Mouse (Mus musculus): Measurements from ENCODE around the gene L3mbtl2. TPM values are rescaled to one million over a fixed set of nuclear protein-coding genes. Genes with fewer than 3 reads are reported as not detected.

The L3mbtl2 gene
- total and polyA plus RNA-seq, 2 experiments from 2014 or later: 28.5 to 30.9 TPM

DNA sequence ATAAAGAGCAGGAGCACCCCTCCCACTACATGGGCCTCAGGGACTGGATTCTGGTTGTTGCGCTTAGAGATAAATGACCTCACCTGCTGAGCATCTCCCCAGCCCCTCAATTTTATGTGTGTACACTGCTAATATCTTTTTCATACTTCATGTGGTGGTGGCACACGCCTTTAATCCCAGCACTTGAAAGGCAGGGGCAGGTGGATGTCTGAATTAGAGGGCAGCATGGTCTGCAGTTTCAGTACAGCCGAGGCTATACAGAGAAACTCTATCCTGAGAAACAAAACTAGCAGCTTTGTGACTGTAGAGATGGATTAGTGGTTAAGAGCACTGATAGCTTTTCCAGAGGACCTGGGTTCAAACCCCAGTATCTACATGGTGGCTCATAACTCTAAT is 39.4 kb downstream of the L3mbtl2 start:
- no peak overlapping the region for H3K27ac ChIP-seq (ENCODE audit: low read depth, low read length)
- no peak overlapping the region for H3K4me2 ChIP-seq (ENCODE audit: low read depth)
- ATAC-seq (no peak), DNase-seq (no peak)
- no peak overlapping the region for H3K9ac ChIP-seq
- H3K9me3 ChIP-seq (ENCODE audit: low read length): no peaks in the 10 kb centered on the region
- H3K4me3 ChIP-seq (ENCODE audit: low read depth, low read length): no peak overlapping the region
- H3K27me3 ChIP-seq (ENCODE audit: insufficient read depth, low read length): no peaks in the 10 kb centered on the region
- peaks cover 35% of the 10 kb centered on the region for H3K36me3 ChIP-seq (ENCODE audit: insufficient read depth)
- no peaks in the 10 kb centered on the region for H3K4me1 ChIP-seq (ENCODE audit: insufficient read depth)
- TF ChIP-seq CTCF (IDR thresholded peaks at IDR 0.05; ENCODE audit: low read depth): no peak
- 84% methylated on average over 3 of the region's 3 CpGs for WGBS

GRCm38 (mm10) chr15:81708991-81709390 is 45.3 kb downstream of the L3mbtl2 start:
- ATAC-seq: no peak
- H3K36me3 ChIP-seq (ENCODE audit: insufficient read depth): peaks cover 77% of the 10 kb centered on the region
- 87% methylated on average over 11 of the region's 11 CpGs for WGBS
- no peak overlapping the region for H3K27ac ChIP-seq (ENCODE audit: low read depth, low read length)
- H3K27me3 ChIP-seq (ENCODE audit: insufficient read depth, low read length): no peaks in the 10 kb centered on the region
- H3K4me1 ChIP-seq (ENCODE audit: insufficient read depth): no peaks in the 10 kb centered on the region
- H3K4me3 ChIP-seq (ENCODE audit: low read depth, low read length): no peak overlapping the region
- no peak for TF ChIP-seq CTCF (IDR thresholded peaks at IDR 0.05; ENCODE audit: low read depth)
- DNase-seq: no peak
- H3K4me2 ChIP-seq (ENCODE audit: low read depth): no peak overlapping the region
- H3K9me3 ChIP-seq (ENCODE audit: low read length): no peaks in the 10 kb centered on the region
- no peak overlapping the region for H3K9ac ChIP-seq

GRCm38 (mm10) chr15:81709686-81710085 is 46.0 kb downstream of the L3mbtl2 start:
- 89% methylated on average over 1 of the region's 1 CpGs for WGBS

GRCm38 (mm10) chr15:81710801-81711200 is 47.1 kb downstream of the L3mbtl2 start:
- TF ChIP-seq CTCF (IDR thresholded peaks at IDR 0.05; ENCODE audit: low read depth): no peak

More at GRCm38 (mm10) chr15:81709686-81710085, 46.0 kb downstream of the L3mbtl2 start:
- no peaks in the 10 kb centered on the region for H3K4me1 ChIP-seq (ENCODE audit: insufficient read depth)
- H3K4me2 ChIP-seq (ENCODE audit: low read depth): no peak overlapping the region
- no peak overlapping the region for H3K27ac ChIP-seq (ENCODE audit: low read depth, low read length)
- no peak for TF ChIP-seq CTCF (IDR thresholded peaks at IDR 0.05; ENCODE audit: low read depth)
- H3K4me3 ChIP-seq (ENCODE audit: low read depth, low read length): no peak overlapping the region
- peaks cover 70% of the 10 kb centered on the region for H3K36me3 ChIP-seq (ENCODE audit: insufficient read depth)
- no peak for DNase-seq
- H3K27me3 ChIP-seq (ENCODE audit: insufficient read depth, low read length): no peaks in the 10 kb centered on the region
- no peaks in the 10 kb centered on the region for H3K9me3 ChIP-seq (ENCODE audit: low read length)
- no peak for ATAC-seq
- H3K9ac ChIP-seq: no peak overlapping the region

GRCm38 (mm10) chr15:81713742-81714141 is 50.1 kb downstream of the L3mbtl2 start:
- H3K27me3 ChIP-seq (ENCODE audit: insufficient read depth, low read length): no peaks in the 10 kb centered on the region
- TF ChIP-seq CTCF (IDR thresholded peaks at IDR 0.05; ENCODE audit: low read depth): no peak
- no peak overlapping the region for H3K4me2 ChIP-seq (ENCODE audit: low read depth)
- ATAC-seq: no peak
- WGBS: 81% methylated on average over 6 of the region's 6 CpGs
- no peaks in the 10 kb centered on the region for H3K4me1 ChIP-seq (ENCODE audit: insufficient read depth)
- no peak overlapping the region for H3K4me3 ChIP-seq (ENCODE audit: low read depth, low read length)
- no peak overlapping the region for H3K9ac ChIP-seq
- no peak for DNase-seq
- H3K9me3 ChIP-seq (ENCODE audit: low read length): no peaks in the 10 kb centered on the region
- H3K36me3 ChIP-seq (ENCODE audit: insufficient read depth): peaks cover 78% of the 10 kb centered on the region
- no peak overlapping the region for H3K27ac ChIP-seq (ENCODE audit: low read depth, low read length)

More at GRCm38 (mm10) chr15:81710801-81711200, 47.1 kb downstream of the L3mbtl2 start:
- H3K4me2 ChIP-seq (ENCODE audit: low read depth): no peak overlapping the region
- no peak overlapping the region for H3K4me3 ChIP-seq (ENCODE audit: low read depth, low read length)
- DNase-seq (no peak), ATAC-seq (no peak)
- WGBS: 71% methylated on average over 4 of the region's 4 CpGs
- no peaks in the 10 kb centered on the region for H3K9me3 ChIP-seq (ENCODE audit: low read length)
- peaks cover 68% of the 10 kb centered on the region for H3K36me3 ChIP-seq (ENCODE audit: insufficient read depth)
- no peak overlapping the region for H3K27ac ChIP-seq (ENCODE audit: low read depth, low read length)
- H3K9ac ChIP-seq: no peak overlapping the region
- no peaks in the 10 kb centered on the region for H3K4me1 ChIP-seq (ENCODE audit: insufficient read depth)
- no peaks in the 10 kb centered on the region for H3K27me3 ChIP-seq (ENCODE audit: insufficient read depth, low read length)

DNA sequence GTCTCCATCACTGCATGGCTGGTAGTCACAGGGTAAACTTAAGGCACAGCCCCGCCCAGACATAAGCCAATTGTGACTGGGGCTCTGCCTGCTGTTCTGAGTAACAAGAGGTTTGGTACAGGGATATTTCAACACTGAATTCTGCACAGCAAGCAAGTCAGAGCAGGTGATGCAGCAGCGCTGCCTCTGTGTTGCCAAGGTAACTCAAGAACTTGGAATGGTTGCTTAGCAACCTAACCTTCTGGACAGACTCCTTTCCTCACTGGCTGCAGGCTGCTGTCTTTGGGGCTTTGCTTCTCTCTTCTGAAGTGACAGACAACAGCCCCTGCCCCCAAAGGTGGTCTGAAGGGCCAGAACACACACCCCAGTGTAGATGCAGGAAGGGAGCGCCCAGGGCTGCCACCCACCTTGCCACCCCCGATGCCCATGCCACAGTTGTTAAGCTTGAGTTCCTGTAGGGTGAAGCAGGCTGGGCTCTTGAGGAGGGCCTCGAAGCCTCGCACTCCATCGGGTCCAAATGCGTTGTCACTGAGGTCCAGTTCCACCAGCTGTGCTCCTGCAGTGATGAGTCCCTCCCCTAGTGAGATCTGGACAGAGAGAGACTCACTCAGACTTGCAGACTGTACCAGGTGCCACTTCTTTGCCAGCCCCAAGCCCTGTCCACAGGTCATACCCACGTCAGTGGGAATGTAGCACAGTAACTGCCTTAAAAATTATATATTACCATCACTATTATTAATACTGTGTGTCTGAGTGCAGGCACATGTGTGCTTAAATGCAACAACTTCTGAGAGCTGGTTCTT is 54.8 kb downstream of the L3mbtl2 start:
- no peak overlapping the region for H3K4me2 ChIP-seq (ENCODE audit: low read depth)
- peak; percentile 69 for DNase-seq

GRCm38 (mm10) chr15:81719139-81719531 is 55.4 kb downstream of the L3mbtl2 start:
- H3K4me1 ChIP-seq (ENCODE audit: insufficient read depth): no peaks in the 10 kb centered on the region
- no peak; the same call in 1 of the 2 replicates for TF ChIP-seq CTCF (IDR thresholded peaks at IDR 0.05; ENCODE audit: low read depth)
- peak overlapping the region; percentile 82 for H3K27ac ChIP-seq (ENCODE audit: low read depth, low read length)
- H3K9ac ChIP-seq: no peak overlapping the region
- no peaks in the 10 kb centered on the region for H3K27me3 ChIP-seq (ENCODE audit: insufficient read depth, low read length)
- DNase-seq: no peak
- no peak overlapping the region for H3K4me2 ChIP-seq (ENCODE audit: low read depth)
- H3K9me3 ChIP-seq (ENCODE audit: low read length): no peaks in the 10 kb centered on the region
- H3K36me3 ChIP-seq (ENCODE audit: insufficient read depth): peaks cover 83% of the 10 kb centered on the region
- no peak for ATAC-seq
- H3K4me3 ChIP-seq (ENCODE audit: low read depth, low read length): no peak overlapping the region
- WGBS: 90% methylated on average over 6 of the region's 6 CpGs

More for the DNA sequence above, 54.8 kb downstream of the L3mbtl2 start:
- peak; percentile 92 for ATAC-seq
- H3K4me3 ChIP-seq (ENCODE audit: low read depth, low read length): no peak overlapping the region
- H3K9ac ChIP-seq: no peak overlapping the region
- no peaks in the 10 kb centered on the region for H3K4me1 ChIP-seq (ENCODE audit: insufficient read depth)
- WGBS: 70% methylated on average over 9 of the region's 9 CpGs
- no peak for TF ChIP-seq CTCF (IDR thresholded peaks at IDR 0.05; ENCODE audit: low read depth)
- peaks cover 80% of the 10 kb centered on the region for H3K36me3 ChIP-seq (ENCODE audit: insufficient read depth)
- no peaks in the 10 kb centered on the region for H3K27me3 ChIP-seq (ENCODE audit: insufficient read depth, low read length)
- H3K9me3 ChIP-seq (ENCODE audit: low read length): no peaks in the 10 kb centered on the region
- H3K27ac ChIP-seq (ENCODE audit: low read depth, low read length): peak overlapping the region; percentile 82
